Mouse (Mus musculus) kidney, embryonic 15.5 days (tissue): ENCODE data around the gene Mertk. TPM values are rescaled to one million over a fixed set of nuclear protein-coding genes. Genes with fewer than 3 reads are reported as not detected.

Source experiments
- ATAC-seq: fragments of 200-750 bp; cut with Nextera tagmentation; replicated peaks from 2 replicates; pipeline ENCODE4 v1.8.0; 2017; ENCODE audit warnings: moderate TSS enrichment; ENCODE audit not compliant: low FRiP score
- H3K27ac ChIP-seq: fragments of 300-500 bp; sonication (generic); 2 replicates; pipeline ENCODE4 v1.5.1; 2015; ENCODE audit warnings: mild to moderate bottlenecking, inconsistent platforms
- H3K27me3 ChIP-seq: fragments of 300-500 bp; sonication (generic); 2 replicates; pipeline ENCODE4 v1.6.1; 2015; ENCODE audit warnings: inconsistent platforms
- H3K36me3 ChIP-seq: fragments of 300-500 bp; sonication (generic); 2 replicates; pipeline ENCODE4 v1.6.1; 2015; ENCODE audit warnings: inconsistent platforms
- H3K4me1 ChIP-seq: fragments of 300-500 bp; sonication (generic); 2 replicates; pipeline ENCODE4 v1.6.1; 2015; ENCODE audit warnings: inconsistent platforms
- H3K4me2 ChIP-seq: fragments of 300-500 bp; sonication (generic); 2 replicates; pipeline ENCODE4 v1.6.1; 2015; ENCODE audit warnings: moderate library complexity, mild to moderate bottlenecking, inconsistent platforms
- H3K4me3 ChIP-seq: fragments of 300-500 bp; sonication (generic); replicated peaks from 2 replicates; pipeline ENCODE4 v1.5.1; 2015; ENCODE audit warnings: mild to moderate bottlenecking, inconsistent platforms
- H3K9ac ChIP-seq: fragments of 300-500 bp; sonication (generic); 2 replicates; pipeline ENCODE4 v1.6.1; 2015; ENCODE audit warnings: mild to moderate bottlenecking, inconsistent platforms
- H3K9me3 ChIP-seq: fragments of 300-500 bp; sonication (generic); replicated peaks from 2 replicates; pipeline ENCODE4 v1.6.1; 2016; ENCODE audit warnings: inconsistent platforms
- WGBS: fragments of 180-500 bp; shearing (Covaris S2); methylation state at CpG from one replicate; pipeline ENCODE4 v1.1.7; 2015; ENCODE audit warnings: mixed read lengths; 5-methylcytosine and 5-hydroxymethylcytosine counted together
- polyA plus RNA-seq: library from polyadenylated mRNA; unstranded; fragments of >200 nt; fragmentation: Nextera tagmentation; extraction: Ambion mirVana; gene quantifications from 2 replicates; pipeline ENCODE4 v1.2.1, GENCODE M21; 2015

Gene Mertk
- polyA plus RNA-seq, 1 experiment from 2014 or later, result 11.7 TPM

DNA sequence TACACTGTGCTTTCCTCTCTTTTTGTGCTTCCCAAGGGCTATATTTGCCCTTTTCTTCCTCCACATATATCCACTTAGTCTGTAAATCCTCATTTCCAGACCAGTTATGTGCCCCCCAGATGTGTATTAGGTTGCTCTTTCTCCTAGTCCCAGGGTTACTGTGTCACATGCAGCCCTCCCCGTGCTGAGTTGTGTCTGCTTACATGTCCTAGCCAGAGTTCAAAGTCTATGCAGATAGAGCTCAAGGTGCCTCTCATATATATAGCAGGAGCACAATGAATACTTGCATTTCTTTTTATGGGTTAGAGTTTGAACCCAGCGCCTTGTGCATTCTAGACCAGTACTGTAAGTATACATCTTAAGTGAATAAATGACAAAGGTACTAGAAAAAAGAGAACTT is 134.7 kb downstream of the Mertk start:
- WGBS, result 96% methylated on average over 2 of the region's 2 CpGs
- H3K4me3 ChIP-seq, result no peak overlapping the region
- H3K4me1 ChIP-seq, result no peaks in the 10 kb centered on the region
- ATAC-seq, result no peak
- no peak overlapping the region for H3K27ac ChIP-seq
- H3K9me3 ChIP-seq, result no peaks in the 10 kb centered on the region
- no peaks in the 10 kb centered on the region for H3K27me3 ChIP-seq
- no peak overlapping the region for H3K4me2 ChIP-seq
- H3K36me3 ChIP-seq, result peaks cover 88% of the 10 kb centered on the region
- no peak overlapping the region for H3K9ac ChIP-seq

DNA sequence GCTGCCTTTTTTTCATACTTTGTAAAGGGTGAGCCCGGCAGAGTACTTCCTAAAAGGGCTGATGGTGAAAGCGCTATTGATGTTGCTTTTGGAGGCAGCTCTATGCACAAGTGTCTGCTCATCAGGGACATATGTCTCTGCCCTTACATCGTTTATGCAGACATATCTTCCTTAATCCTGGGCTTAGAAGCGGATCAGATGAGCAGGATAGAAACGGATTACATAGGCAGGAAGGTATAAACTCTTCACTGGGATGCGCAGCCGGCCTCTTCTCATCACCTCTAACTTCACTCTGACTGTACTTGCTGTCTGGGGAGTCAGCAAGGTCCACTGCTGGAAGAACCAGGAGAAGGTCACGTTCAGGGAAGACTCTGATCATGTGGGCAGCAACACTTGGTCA is 138.8 kb downstream of the Mertk start:
- 91% methylated on average over 8 of the region's 8 CpGs for WGBS
- Histone ChIP-seq H3K9ac (no peak overlapping the region), H3K27ac (no peak overlapping the region), H3K27me3 (no peaks in the 10 kb centered on the region), H3K9me3 (no peaks in the 10 kb centered on the region), H3K36me3 (peaks cover 74% of the 10 kb centered on the region), H3K4me3 (no peak overlapping the region), H3K4me2 (no peak overlapping the region), H3K4me1 (no peaks in the 10 kb centered on the region)
- no peak for ATAC-seq

DNA sequence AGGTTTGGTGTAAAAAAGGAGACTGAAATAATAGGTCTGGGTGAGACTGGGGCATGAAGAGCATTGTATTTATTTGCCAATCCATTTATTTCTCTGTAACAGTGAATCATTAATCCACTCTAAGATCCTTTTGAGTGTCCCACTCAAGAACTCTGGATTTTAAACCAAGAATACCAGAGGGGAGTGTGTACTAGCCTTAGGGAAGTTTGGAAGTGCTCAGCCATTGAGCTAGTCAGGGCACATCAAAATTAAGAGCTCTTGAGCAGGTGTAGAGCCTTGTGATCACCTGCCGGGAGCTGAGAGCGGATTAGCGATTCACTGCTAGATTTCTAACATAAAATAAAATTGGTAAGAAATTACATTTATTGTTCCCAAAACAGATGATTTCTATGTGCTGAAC is 139.9 kb downstream of the Mertk start:
- no peaks in the 10 kb centered on the region for H3K9me3 ChIP-seq
- H3K27ac ChIP-seq, result no peak overlapping the region
- H3K4me3 ChIP-seq, result no peak overlapping the region
- H3K36me3 ChIP-seq, result peaks cover 74% of the 10 kb centered on the region
- no peak overlapping the region for H3K4me2 ChIP-seq
- ATAC-seq, result no peak
- no peaks in the 10 kb centered on the region for H3K27me3 ChIP-seq
- H3K9ac ChIP-seq, result no peak overlapping the region
- H3K4me1 ChIP-seq, result no peaks in the 10 kb centered on the region
- WGBS, result 95% methylated on average over 3 of the region's 3 CpGs

DNA sequence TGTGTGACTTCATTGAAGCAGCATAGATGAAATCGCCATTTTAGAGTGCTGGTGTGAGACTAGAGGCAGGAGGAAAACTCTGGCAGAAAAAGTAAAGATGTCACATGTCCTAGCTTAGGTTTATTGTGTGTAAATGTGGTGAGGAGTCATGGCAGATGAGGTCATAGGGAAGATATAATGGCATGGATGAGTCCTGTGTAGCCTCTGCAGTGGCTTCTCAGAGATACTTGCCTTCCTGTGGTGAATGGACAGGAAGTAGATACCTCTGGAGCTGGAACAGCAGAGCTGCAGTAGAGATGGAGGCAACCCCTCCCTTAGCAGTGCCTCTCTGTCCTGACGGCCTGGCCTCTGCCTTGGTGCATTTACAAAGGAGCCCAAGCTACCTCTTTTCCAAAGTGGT is 140.7 kb downstream of the Mertk start:
- Histone ChIP-seq H3K36me3 (peaks cover 72% of the 10 kb centered on the region), H3K27ac (no peak overlapping the region)
- ATAC-seq, result no peak

DNA sequence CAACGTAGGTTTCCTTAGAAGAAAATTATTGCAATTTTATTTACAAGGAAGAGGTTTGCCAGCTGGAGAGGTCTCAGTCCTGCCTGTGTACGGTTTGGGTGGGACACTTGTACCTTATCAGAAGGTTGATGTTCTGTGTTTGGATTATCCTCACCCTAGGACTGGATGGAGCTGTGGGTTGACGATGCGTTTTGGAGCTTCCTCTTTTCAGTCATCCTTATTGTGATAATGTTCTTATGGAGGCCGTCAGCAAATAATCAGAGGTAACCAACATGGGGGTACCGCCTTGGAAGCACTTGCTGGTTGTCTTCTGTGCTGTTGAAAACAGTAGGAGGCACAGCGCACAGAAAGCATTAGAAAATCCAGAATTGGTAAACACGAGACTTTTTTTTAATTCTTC is 143.7 kb downstream of the Mertk start:
- no peaks in the 10 kb centered on the region for H3K27me3 ChIP-seq
- no peak overlapping the region for H3K9ac ChIP-seq
- no peaks in the 10 kb centered on the region for H3K4me1 ChIP-seq
- 89% methylated on average over 8 of the region's 8 CpGs for WGBS
- no peaks in the 10 kb centered on the region for H3K9me3 ChIP-seq
- no peak for ATAC-seq
- peaks cover 72% of the 10 kb centered on the region for H3K36me3 ChIP-seq
- no peak overlapping the region for H3K4me2 ChIP-seq
- no peak overlapping the region for H3K27ac ChIP-seq
- H3K4me3 ChIP-seq, result no peak overlapping the region

More for the DNA sequence above, 140.7 kb downstream of the Mertk start:
- no peaks in the 10 kb centered on the region for H3K4me1 ChIP-seq
- no peak overlapping the region for H3K4me3 ChIP-seq
- 86% methylated on average over 2 of the region's 2 CpGs for WGBS
- H3K27me3 ChIP-seq, result no peaks in the 10 kb centered on the region
- H3K4me2 ChIP-seq, result no peak overlapping the region
- no peaks in the 10 kb centered on the region for H3K9me3 ChIP-seq
- H3K9ac ChIP-seq, result no peak overlapping the region

DNA sequence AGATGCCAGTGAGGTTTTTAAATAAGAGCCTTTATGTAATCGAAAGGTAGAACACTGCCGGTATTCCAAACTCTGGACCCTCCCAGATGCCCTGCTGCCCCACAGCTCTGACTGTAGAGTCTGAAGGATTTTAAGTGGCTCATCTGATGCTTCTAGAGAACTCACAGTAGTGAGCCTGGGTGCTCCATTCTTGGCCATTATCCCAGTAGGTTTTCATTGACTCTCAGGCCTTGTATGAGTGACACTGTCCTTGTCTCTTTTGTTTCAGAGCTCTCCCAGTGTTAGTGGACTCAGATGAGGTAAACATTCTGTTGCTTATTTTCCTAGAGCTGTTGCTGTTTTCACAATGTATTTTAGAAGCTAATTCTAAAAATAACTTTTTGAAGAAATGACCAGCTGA is 151.3 kb downstream of the Mertk start:
- ATAC-seq, result no peak
- 95% methylated on average over 2 of the region's 2 CpGs for WGBS

More for the DNA sequence above, 151.3 kb downstream of the Mertk start:
- Histone ChIP-seq H3K9me3 (no peaks in the 10 kb centered on the region), H3K9ac (no peak overlapping the region), H3K4me1 (no peaks in the 10 kb centered on the region), H3K4me3 (no peak overlapping the region), H3K36me3 (peaks cover 87% of the 10 kb centered on the region), H3K27ac (no peak overlapping the region), H3K27me3 (no peaks in the 10 kb centered on the region), H3K4me2 (no peak overlapping the region)

Other genes with a start within 250 kb of the Mertk start
- not detected in 2 replicates for gene Spdye4c, start 107.7 kb upstream of the Mertk start, polyA plus RNA-seq
- gene Anapc1, start 11.6 kb upstream of the Mertk start, polyA plus RNA-seq, result 63.2 and 69.6 TPM in 2 replicates
- gene Tmem87b, start 119.2 kb downstream of the Mertk start, polyA plus RNA-seq, result 32.3 and 32.6 TPM in 2 replicates
- 5.1 and 6.2 TPM in 2 replicates for gene Fbln7, start 164.0 kb downstream of the Mertk start, polyA plus RNA-seq
- 7.2 and 8.3 TPM in 2 replicates for gene Zc3h8, start 245.1 kb downstream of the Mertk start, polyA plus RNA-seq